Mouse (Mus musculus) WW6 (cell line): ENCODE measurements around the gene Smyd4.

Experiments
- DNase-seq: peaks from one replicate; pipeline ENCODE4 v3.0.0-alpha.2; 2013; ENCODE audit warnings: low read depth, low spot score

The Smyd4 gene

GRCm38 (mm10) chr11:75348199-75348889 is at the start of gene Smyd4, which contains the start of gene Rpa1:
Gene Smyd4 (plus strand): TSS chr11:75348433.
Gene Rpa1 (minus strand): TSS chr11:75348324.
- peak; percentile 98 for DNase-seq

GRCm38 (mm10) chr11:75298491-75298890 is 49.7 kb upstream of the Smyd4 start:
- no peak for DNase-seq

GRCm38 (mm10) chr11:75299786-75300185 is 48.4 kb upstream of the Smyd4 start:
- no peak for DNase-seq

GRCm38 (mm10) chr11:75300954-75301353 is 47.3 kb upstream of the Smyd4 start:
- no peak for DNase-seq

GRCm38 (mm10) chr11:75304797-75305196 is 43.4 kb upstream of the Smyd4 start:
- no peak for DNase-seq

- no peak for DNase-seq
Measured at GRCm38 (mm10) chr11:75308650-75309049, 39.6 kb upstream of the Smyd4 start.

GRCm38 (mm10) chr11:75310813-75311212 is 37.4 kb upstream of the Smyd4 start:
- DNase-seq, result no peak

- no peak for DNase-seq
Measured at GRCm38 (mm10) chr11:75311751-75312150, 36.5 kb upstream of the Smyd4 start.

GRCm38 (mm10) chr11:75313834-75314233 is 34.4 kb upstream of the Smyd4 start:
- DNase-seq, result no peak

- DNase-seq, result peak; percentile 24
Measured at GRCm38 (mm10) chr11:75318351-75319221, 29.6 kb upstream of the Smyd4 start.

GRCm38 (mm10) chr11:75319246-75319645 is 29.0 kb upstream of the Smyd4 start:
- no peak for DNase-seq

GRCm38 (mm10) chr11:75323326-75323737 is 24.9 kb upstream of the Smyd4 start:
- DNase-seq, result peak; percentile 34

- DNase-seq, result no peak
Measured at GRCm38 (mm10) chr11:75324433-75324832, 23.8 kb upstream of the Smyd4 start.

GRCm38 (mm10) chr11:75325116-75325968 is 22.9 kb upstream of the Smyd4 start:
- DNase-seq, result no peak

GRCm38 (mm10) chr11:75325969-75326311 is 22.3 kb upstream of the Smyd4 start:
- DNase-seq, result no peak

GRCm38 (mm10) chr11:75336676-75337075 is 11.6 kb upstream of the Smyd4 start:
- DNase-seq, result no peak

- DNase-seq, result no peak
Measured at GRCm38 (mm10) chr11:75337246-75337645, 11.0 kb upstream of the Smyd4 start.

GRCm38 (mm10) chr11:75340076-75340475 is 8.2 kb upstream of the Smyd4 start:
- DNase-seq, result no peak

- no peak for DNase-seq
Measured at GRCm38 (mm10) chr11:75340698-75341345, 7.4 kb upstream of the Smyd4 start.

GRCm38 (mm10) chr11:75343096-75343495 is 5.1 kb upstream of the Smyd4 start:
- no peak for DNase-seq

- no peak for DNase-seq
Measured at GRCm38 (mm10) chr11:75344163-75344562, 4.1 kb upstream of the Smyd4 start.
